Mouse (Mus musculus) neural tube, embryonic 14.5 days (tissue): ENCODE measurements around the gene Cd248. TPM values are rescaled to one million over a fixed set of nuclear protein-coding genes. Genes with fewer than 3 reads are reported as not detected.

Experiments
- ATAC-seq: fragments of 200-750 bp; cut with Nextera tagmentation; 2 replicates; pipeline ENCODE4 v1.8.0; 2017; ENCODE audit warnings: low read depth, mild to moderate bottlenecking, moderate TSS enrichment, moderate library complexity
- H3K27ac ChIP-seq: fragments of 300-500 bp; sonication (generic); 2 replicates; pipeline ENCODE4 v1.5.1; 2014; ENCODE audit warnings: low read depth, mild to moderate bottlenecking, control low read depth, low read length, moderate library complexity, mixed read lengths
- H3K27me3 ChIP-seq: fragments of 300-500 bp; sonication (generic); 2 replicates; pipeline ENCODE4 v1.6.1; 2014; ENCODE audit warnings: low read length; ENCODE audit not compliant: control insufficient read depth, insufficient read depth
- H3K36me3 ChIP-seq: fragments of 300-500 bp; sonication (generic); 2 replicates; pipeline ENCODE4 v1.6.1; 2014; ENCODE audit warnings: low read length, mixed read lengths; ENCODE audit not compliant: control insufficient read depth, insufficient read depth
- H3K4me1 ChIP-seq: fragments of 300-500 bp; sonication (generic); 2 replicates; pipeline ENCODE4 v1.6.1; 2014; ENCODE audit warnings: low read length; ENCODE audit not compliant: control insufficient read depth, insufficient read depth
- H3K4me2 ChIP-seq: fragments of 300-500 bp; sonication (generic); 2 replicates; pipeline ENCODE4 v1.6.1; 2014; ENCODE audit warnings: mild to moderate bottlenecking, low read depth, low read length, control low read depth
- H3K4me3 ChIP-seq: fragments of 300-500 bp; sonication (generic); 2 replicates; pipeline ENCODE4 v1.5.1; 2014; ENCODE audit warnings: low read depth, low read length, control low read depth, mixed read lengths
- H3K9ac ChIP-seq: fragments of 300-500 bp; sonication (generic); replicated peaks from 2 replicates; pipeline ENCODE4 v1.6.1; 2014; ENCODE audit warnings: low read depth, mild to moderate bottlenecking, control low read depth, low read length, mixed read lengths
- H3K9me3 ChIP-seq: fragments of 300-500 bp; sonication (generic); 2 replicates; pipeline ENCODE4 v1.6.1; 2016; ENCODE audit warnings: low read length; ENCODE audit not compliant: control insufficient read depth
- whole genome bisulfite sequencing: fragments of 180-500 bp; shearing (Covaris S2); extraction: QIAGEN DNeasy Blood & Tissue Kit; methylation state at CpG from one replicate; pipeline ENCODE4 v1.1.7; 2014; 5-methylcytosine and 5-hydroxymethylcytosine counted together
- polyA plus RNA-seq: library from polyadenylated mRNA; unstranded; fragments of >200 nt; fragmentation: Nextera tagmentation; extraction: Ambion mirVana; gene quantifications from 2 replicates; pipeline ENCODE4 v1.2.1, GENCODE M21; 2014

The Cd248 gene
- polyA plus RNA-seq, 1 experiment from 2014 or later: 6.3 TPM

DNA sequence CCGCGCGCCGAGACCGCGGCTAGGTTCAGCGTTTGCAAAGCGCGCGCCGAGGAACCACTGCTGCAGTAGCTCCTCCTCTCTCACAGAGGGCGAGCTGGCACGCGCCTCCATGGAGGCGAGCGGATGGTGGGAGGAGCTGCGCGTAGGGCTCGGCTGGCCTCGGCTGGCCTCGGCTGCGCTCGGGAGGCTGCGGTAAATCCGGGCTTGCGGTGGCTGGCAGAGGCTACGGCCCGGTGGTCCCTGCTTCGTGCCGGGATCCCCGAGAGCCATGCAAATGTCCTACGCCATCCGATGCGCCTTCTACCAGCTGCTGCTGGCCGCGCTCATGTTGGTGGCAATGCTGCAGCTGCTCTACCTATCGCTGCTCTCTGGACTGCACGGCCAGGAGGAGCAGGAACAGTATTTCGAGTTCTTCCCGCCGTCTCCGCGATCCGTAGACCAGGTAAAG is 29.1 kb upstream of the Cd248 start, which contains the start of the genes B4gat1 and AC124502.3:
Gene B4gat1, plus strand, starts transcription at position 118 of the 448 bp plus-strand sequence.
Gene AC124502.3, plus strand, starts transcription at position 183 of the 448 bp plus-strand sequence.
- Histone ChIP-seq H3K27ac (peak within 1 kb of the TSS; percentile 87), H3K9ac (peak within 1 kb of the TSS; percentile 89), H3K9me3 (no peaks in the 10 kb centered on the region), H3K4me2 (peak within 1 kb of the TSS; percentile 98), H3K27me3 (no peaks in the 10 kb centered on the region), H3K4me1 (peaks cover 24% of the 10 kb centered on the region), H3K36me3 (peaks cover 7% of the 10 kb centered on the region; the same call in 1 of the 2 replicates), H3K4me3 (peak within 1 kb of the TSS; percentile 86)
- ATAC-seq: peak; percentile 94
- under 1% methylated on average over 41 of the region's 44 CpGs for WGBS

DNA sequence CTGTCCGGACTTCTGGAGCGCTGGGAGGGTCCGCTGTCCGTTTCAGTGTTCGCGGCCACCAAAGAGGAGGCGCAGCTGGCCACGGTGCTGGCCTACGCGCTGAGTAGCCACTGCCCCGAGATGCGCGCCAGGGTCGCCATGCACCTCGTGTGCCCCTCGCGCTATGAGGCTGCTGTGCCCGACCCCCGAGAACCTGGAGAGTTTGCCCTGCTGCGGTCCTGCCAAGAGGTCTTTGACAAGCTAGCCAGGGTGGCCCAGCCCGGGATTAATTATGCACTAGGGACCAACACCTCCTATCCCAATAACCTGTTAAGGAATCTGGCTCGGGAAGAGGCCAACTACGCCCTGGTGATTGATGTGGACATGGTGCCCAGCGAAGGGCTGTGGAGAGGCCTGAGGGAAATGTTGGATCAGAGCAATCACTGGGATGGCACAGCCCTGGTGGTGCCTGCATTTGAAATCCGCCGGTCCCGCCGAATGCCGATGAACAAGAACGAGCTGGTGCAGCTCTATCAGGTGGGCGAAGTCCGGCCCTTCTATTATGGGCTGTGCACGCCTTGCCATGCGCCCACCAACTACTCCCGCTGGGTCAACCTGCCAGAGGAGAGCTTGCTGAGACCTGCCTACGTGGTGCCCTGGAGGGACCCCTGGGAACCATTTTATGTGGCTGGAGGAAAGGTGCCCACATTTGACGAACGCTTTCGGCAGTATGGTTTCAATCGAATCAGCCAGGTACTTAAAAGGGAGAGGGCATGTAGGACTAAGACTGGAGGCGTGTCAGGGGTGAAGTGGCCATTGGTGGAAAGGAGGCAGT is 28.4 kb upstream of the Cd248 start:
- peak overlapping the region; percentile 86 for H3K4me3 ChIP-seq
- peak; percentile 15; the same call in 1 of the 2 replicates for ATAC-seq
- peak overlapping the region; percentile 87 for H3K27ac ChIP-seq
- H3K36me3 ChIP-seq: peaks cover 7% of the 10 kb centered on the region; the same call in 1 of the 2 replicates
- peaks cover 24% of the 10 kb centered on the region for H3K4me1 ChIP-seq
- H3K27me3 ChIP-seq: no peaks in the 10 kb centered on the region
- 12% methylated on average over 41 of the region's 41 CpGs for WGBS
- peak overlapping the region; percentile 98 for H3K4me2 ChIP-seq
- no peaks in the 10 kb centered on the region for H3K9me3 ChIP-seq
- H3K9ac ChIP-seq: peak overlapping the region; percentile 89

DNA sequence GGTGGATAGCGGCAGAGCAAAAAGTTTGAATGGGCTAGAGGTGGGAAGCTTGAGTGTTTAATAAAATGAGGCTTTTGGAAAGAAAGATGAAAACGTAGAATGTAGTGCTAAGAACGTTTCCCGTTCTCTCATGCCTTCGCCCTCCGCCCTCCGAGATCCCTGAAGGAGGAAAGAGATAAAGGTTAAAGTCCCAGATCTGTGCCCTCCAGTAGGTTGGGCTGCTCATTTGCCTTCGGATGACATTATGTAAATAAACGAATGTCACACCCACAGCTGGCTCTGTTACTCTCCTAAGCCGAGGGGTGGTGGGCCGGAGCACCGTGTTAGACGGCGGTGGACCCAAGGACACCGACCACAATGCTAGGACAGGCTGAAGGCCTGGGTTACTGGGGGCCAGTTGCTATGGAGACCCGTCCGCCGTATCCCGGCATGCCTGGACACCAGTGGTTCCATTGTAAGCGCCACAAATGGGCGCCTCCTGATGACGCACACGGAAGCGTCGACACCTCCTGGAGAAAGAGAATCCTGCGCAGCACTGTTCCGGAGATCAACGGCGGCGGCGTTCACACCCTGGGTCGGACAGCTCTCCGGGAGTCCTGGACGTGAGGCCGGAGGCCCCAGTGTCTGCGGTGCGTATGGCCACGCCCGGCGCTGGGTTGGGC is 26.9 kb upstream of the Cd248 start, which contains the start of gene Brms1:
Gene Brms1, plus strand, starts transcription at position 493 of the 662 bp plus-strand sequence.
- Histone ChIP-seq H3K4me2 (peak within 1 kb of the TSS; percentile 98), H3K4me1 (peaks cover 24% of the 10 kb centered on the region), H3K27ac (peak within 1 kb of the TSS; percentile 80), H3K9ac (peak within 1 kb of the TSS; percentile 80), H3K36me3 (peaks cover 8% of the 10 kb centered on the region), H3K4me3 (peak within 1 kb of the TSS; percentile 86), H3K27me3 (no peaks in the 10 kb centered on the region), H3K9me3 (no peaks in the 10 kb centered on the region)
- WGBS: 9% methylated on average over 40 of the region's 40 CpGs
- ATAC-seq: peak; percentile 73

DNA sequence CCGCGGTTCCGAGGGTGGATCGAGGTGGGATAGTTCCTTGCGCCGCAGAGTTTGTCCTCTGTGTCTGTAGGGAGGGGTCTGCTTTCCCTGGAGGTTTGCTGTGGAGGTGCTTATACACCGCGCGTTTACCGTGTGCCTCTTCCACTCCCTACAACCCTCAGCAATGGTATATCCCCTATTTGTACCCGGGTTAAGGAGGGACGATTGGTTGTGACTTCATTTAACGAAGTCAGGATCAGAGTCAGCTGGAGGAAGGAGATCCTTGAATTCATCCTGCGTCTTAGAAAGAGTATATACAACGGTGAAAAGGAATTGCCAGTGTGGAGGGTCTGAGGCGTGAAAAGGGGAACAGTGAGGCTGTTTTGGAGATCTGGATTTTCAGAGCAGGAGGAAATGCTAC is 26.3 kb upstream of the Cd248 start:
- Histone ChIP-seq H3K27me3 (no peaks in the 10 kb centered on the region), H3K36me3 (peaks cover 14% of the 10 kb centered on the region), H3K9ac (peak overlapping the region; percentile 80), H3K4me1 (peaks cover 24% of the 10 kb centered on the region), H3K9me3 (no peaks in the 10 kb centered on the region), H3K4me3 (peak overlapping the region; percentile 86), H3K27ac (peak overlapping the region; percentile 80), H3K4me2 (peak overlapping the region; percentile 98)
- 3% methylated on average over 16 of the region's 16 CpGs for WGBS
- ATAC-seq: peak; percentile 4; the same call in 1 of the 2 replicates

DNA sequence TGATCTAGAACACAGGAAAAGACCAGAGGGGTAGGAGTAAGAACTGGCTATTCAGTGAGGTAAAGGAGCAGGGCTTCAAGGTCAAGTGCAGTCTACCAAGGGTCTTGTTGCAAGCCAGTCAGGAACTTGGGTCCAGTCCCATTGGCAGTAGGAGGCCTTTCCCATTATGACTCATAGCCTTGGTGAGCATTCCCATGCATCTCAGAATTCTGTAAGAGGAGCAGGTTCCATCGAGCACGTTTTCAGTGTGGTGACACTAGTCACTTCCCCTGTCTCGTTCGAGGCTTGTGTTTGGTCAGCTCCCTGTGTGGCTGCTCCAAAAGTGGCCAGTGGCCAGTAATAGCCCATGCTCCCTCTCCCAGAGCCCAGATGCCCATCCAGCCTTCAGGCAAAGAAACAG is 22.3 kb upstream of the Cd248 start:
- Histone ChIP-seq H3K36me3 (peaks cover 35% of the 10 kb centered on the region), H3K9me3 (no peaks in the 10 kb centered on the region), H3K27ac (no peak overlapping the region), H3K4me1 (peaks cover 12% of the 10 kb centered on the region), H3K4me3 (no peak overlapping the region), H3K9ac (no peak overlapping the region), H3K27me3 (0 out of 2 replicates have a peak, but pooled peaks cover 3% of the 10 kb centered on the region), H3K4me2 (no peak overlapping the region)
- ATAC-seq: no peak
- 78% methylated on average over 4 of the region's 4 CpGs for WGBS

DNA sequence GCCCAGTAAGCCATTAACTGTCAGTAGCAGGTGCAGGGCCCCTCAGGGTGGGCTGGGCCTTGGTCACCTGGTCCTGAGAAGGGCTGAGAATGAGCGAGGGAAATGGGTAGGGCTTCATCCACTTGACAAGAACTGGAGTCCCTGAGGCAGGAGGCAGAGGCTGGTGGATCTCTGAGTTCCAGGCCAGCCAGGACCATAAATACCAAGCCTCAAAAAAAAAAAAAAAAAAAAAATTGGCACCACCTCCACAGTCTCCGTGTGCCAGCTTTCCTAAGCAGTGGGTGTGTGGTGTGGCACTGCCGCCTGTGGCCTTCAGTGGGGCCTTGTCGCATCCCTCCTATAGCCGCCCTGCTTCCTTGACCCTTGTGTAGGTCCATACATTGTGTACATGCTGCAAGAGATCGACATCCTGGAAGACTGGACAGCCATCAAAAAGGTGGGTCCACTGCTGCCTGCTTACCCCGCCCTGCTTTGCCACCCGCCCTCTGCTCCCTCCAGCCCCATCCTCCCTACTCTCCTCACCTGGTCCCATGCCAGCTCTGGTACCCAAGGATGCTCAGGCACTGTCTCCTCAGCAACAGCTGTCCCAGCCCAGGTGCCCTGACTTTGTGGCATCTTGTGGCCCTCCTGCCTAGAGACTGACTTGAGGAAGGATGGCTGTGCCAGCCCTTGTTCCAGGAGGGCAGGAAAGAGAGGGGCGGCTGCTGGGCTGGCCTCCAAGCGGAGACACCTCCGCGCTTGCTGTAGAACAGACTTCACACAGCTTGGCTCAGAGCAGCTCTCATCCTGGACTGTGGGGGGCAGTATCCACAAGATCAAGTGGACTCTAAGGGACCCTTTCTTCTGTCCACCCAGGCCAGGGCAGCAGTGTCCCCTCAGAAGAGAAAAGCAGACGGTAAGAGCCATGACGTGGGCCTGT is 19.5 kb upstream of the Cd248 start:
- Histone ChIP-seq H3K4me3 (no peak overlapping the region), H3K27me3 (peaks cover 28% of the 10 kb centered on the region), H3K4me1 (no peaks in the 10 kb centered on the region), H3K9ac (no peak overlapping the region), H3K4me2 (no peak overlapping the region), H3K36me3 (peaks cover 27% of the 10 kb centered on the region), H3K9me3 (no peaks in the 10 kb centered on the region), H3K27ac (no peak overlapping the region)
- no peak for ATAC-seq
- WGBS: 88% methylated on average over 14 of the region's 14 CpGs

DNA sequence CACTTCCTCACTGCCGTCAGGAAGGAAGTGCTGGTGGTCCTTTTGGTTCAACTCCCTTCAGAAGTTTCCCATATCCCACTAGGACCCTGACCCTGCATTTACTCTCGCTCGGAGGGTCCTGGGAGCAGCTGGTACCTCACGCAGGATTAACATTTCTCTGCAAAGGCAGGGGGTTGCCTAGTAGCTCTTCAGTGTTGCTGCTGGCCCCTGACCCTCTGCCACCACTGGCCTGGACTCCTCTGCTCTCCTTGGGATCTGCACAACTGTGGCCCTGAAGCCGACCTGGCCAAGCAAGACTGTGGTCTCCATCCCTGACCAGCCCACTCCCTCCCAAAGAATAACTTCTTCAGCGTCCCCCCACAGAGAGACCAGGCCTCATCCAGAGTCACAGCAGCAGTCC is 18.6 kb upstream of the Cd248 start:
- H3K4me2 ChIP-seq: no peak overlapping the region
- H3K4me3 ChIP-seq: no peak overlapping the region
- no peak for ATAC-seq
- no peak overlapping the region for H3K27ac ChIP-seq
- H3K27me3 ChIP-seq: peaks cover 30% of the 10 kb centered on the region
- no peak overlapping the region; the same call in 1 of the 2 replicates for H3K9ac ChIP-seq
- H3K36me3 ChIP-seq: peaks cover 27% of the 10 kb centered on the region
- WGBS: 82% methylated on average over 6 of the region's 6 CpGs
- no peaks in the 10 kb centered on the region for H3K9me3 ChIP-seq
- H3K4me1 ChIP-seq: no peaks in the 10 kb centered on the region
